In the genomic region with DNA sequence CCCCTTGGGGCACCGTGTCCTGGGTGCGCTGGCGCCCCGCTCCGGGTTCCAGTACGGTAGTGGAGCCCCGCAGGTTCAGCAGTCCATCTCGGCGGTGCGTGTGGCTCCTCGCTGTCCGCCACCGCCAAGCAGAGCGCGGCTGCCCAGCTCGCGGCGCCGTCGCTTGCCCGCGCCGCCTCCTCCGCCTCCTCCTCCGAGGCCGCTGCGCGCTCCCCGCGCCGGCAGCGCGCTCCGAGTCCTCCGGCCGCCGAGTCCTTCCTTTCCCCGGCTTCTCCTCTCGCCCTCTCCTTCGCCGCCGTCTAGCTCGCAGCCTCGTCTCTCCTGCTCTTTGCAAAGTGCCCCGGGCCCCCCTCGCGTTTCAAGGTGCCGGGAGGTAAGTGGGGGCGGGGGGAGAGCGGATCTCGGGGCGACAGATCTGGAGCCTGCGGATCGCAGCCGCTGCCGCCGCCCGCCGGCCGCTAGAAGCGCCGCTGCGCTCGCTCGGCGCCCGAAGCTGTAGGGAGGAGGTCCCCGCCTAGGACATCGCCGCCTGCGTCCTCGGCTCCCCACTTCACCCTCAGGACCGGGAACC, we compare ENCODE assay signal across 8 mouse cellular contexts. TPM values are rescaled to one million over a fixed set of nuclear protein-coding genes. Genes with fewer than 3 reads are reported as not detected.
DNase-seq lines count a peak whose midpoint lies in the region; ATAC-seq lines count a peak whose summit lies in the region.

No protein-coding gene starts in this region.

- peak overlapping the region; percentile 62 for H3K9ac ChIP-seq in forebrain, embryonic 14.5 days (ENCODE audit: low read length)
- H3K9ac ChIP-seq in lung, embryonic 15.5 days: peak overlapping the region; percentile 55

- no peaks in the 10 kb centered on the region; the same call in 1 of the 2 replicates for H3K4me1 ChIP-seq in brown adipose tissue, adult 24 weeks (ENCODE audit: control insufficient read depth, insufficient read depth, insufficient read length, low read length)
- peaks cover 10% of the 10 kb centered on the region; the same call in 1 of the 2 replicates for H3K4me1 ChIP-seq in forebrain, embryonic 14.5 days (ENCODE audit: control insufficient read depth, insufficient read depth, low read length)
- peaks cover 38% of the 10 kb centered on the region for H3K4me1 ChIP-seq in lung, embryonic 15.5 days

- H3K4me2 ChIP-seq in forebrain, embryonic 14.5 days (ENCODE audit: low read length): peak overlapping the region; percentile 88
- peak overlapping the region; percentile 93 for H3K4me2 ChIP-seq in lung, embryonic 15.5 days

- H3K9me3 ChIP-seq in forebrain, embryonic 14.5 days (replicated peaks; ENCODE audit: control insufficient read depth, low read length): no peaks in the 10 kb centered on the region
- H3K9me3 ChIP-seq in lung, embryonic 15.5 days: no peaks in the 10 kb centered on the region

- ATAC-seq in forebrain, embryonic 14.5 days: peak; percentile 81
- peak; percentile 76 for ATAC-seq in lung, embryonic 15.5 days (ENCODE audit: borderline replicate concordance, extremely low read depth, low FRiP score, low TSS enrichment)
- ATAC-seq in neutrophil, adult 5-6 weeks (ENCODE audit: extremely low read depth, insufficient number of reproducible peaks, low FRiP score, poor library complexity, severe bottlenecking): peak; percentile 41

- H3K27me3 ChIP-seq in forebrain, embryonic 14.5 days (replicated peaks; ENCODE audit: control insufficient read depth, insufficient read depth, low read length): peaks cover 77% of the 10 kb centered on the region
- H3K27me3 ChIP-seq in lung, embryonic 15.5 days: peaks cover 78% of the 10 kb centered on the region

- no peak overlapping the region for H3K27ac ChIP-seq in brown adipose tissue, adult 24 weeks (replicated peaks; ENCODE audit: low read depth, low read length)
- H3K27ac ChIP-seq in forebrain, embryonic 14.5 days (ENCODE audit: low read depth, low read length): no peak overlapping the region
- H3K27ac ChIP-seq in lung, embryonic 15.5 days: no peak overlapping the region

- intact Hi-C loops in heart, postnatal 14 days (cut with DNase I): loop anchor here (2.0 to 10.0 kb wide), 5 partner anchors 41 to 639 kb away; a partner anchor contains a TSS

- WGBS in forebrain, embryonic 14.5 days: 0% methylated on average over 36 of the region's 73 CpGs
- WGBS in lung, embryonic 15.5 days: 0% methylated on average over 55 of the region's 73 CpGs

- H3K4me3 ChIP-seq in brown adipose tissue, adult 24 weeks (ENCODE audit: insufficient read depth, low read depth, low read length): peak overlapping the region; percentile 91
- peak overlapping the region; percentile 60 for H3K4me3 ChIP-seq in forebrain, embryonic 14.5 days (ENCODE audit: low read depth, low read length)
- peak overlapping the region; percentile 58 for H3K4me3 ChIP-seq in lung, embryonic 15.5 days

- H3K36me3 ChIP-seq in forebrain, embryonic 14.5 days (ENCODE audit: control insufficient read depth, insufficient read depth, low read length): no peaks in the 10 kb centered on the region
- no peaks in the 10 kb centered on the region for H3K36me3 ChIP-seq in lung, embryonic 15.5 days

- DNase-seq in CD8-positive naive resting alpha-beta T cell, adult 2 months (ENCODE audit: low read depth in 2 of 2, low spot score in 2 of 2): peak; percentile 26 to 53
- DNase-seq in forebrain, embryonic 14.5 days (ENCODE audit: low spot score): peak; percentile 76
- DNase-seq in heart, postnatal 14 days: peak; percentile 78 to 79
- DNase-seq in kidney, postnatal 4 days: peak; percentile 79 to 86
- DNase-seq in testis, postnatal 14 days (ENCODE audit: low spot score): peak; percentile 34

RNA-seq across cellular contexts. Expression of a gene that starts 40.9 kb away (rescaled TPM):
- polyA plus RNA-seq in brown adipose tissue, adult 24 weeks (2012; ENCODE audit: insufficient read depth, insufficient read length, missing spikeins): 20.0 and 24.0 TPM in 2 replicates
- 19.0 and 21.3 TPM in 2 replicates for polyA plus RNA-seq in forebrain, embryonic 14.5 days (2014; fragmentation: Nextera tagmentation; extraction: Ambion mirVana)
- total RNA-seq in heart, postnatal 14 days (2021): 10 to 100 TPM; 10.7 to 11.1 TPM
- 19.7 and 21.9 TPM in 2 replicates for polyA plus RNA-seq in lung, embryonic 15.5 days (2015; fragmentation: Nextera tagmentation; extraction: Ambion mirVana)
- total RNA-seq in neutrophil, adult 5-6 weeks (2017): 5.8 and 6.6 TPM in 2 replicates
